Mouse (Mus musculus): ENCODE results near the gene Ube4a. TPM values are rescaled to one million over a fixed set of nuclear protein-coding genes. Genes with fewer than 3 reads are reported as not detected.

Ube4a gene
- polyA plus RNA-seq (2012; fragmentation: generic; extraction: Trizol): 13.7 TPM
- long read RNA-seq, experiment 1, partial matches to known transcripts: 3 of 12 reads
- long read RNA-seq, experiment 1, other reads (novel, unspliced or antisense): 8 of 12 reads
- long read RNA-seq, experiment 2, partial matches to known transcripts: 17 of 31 reads
- long read RNA-seq, experiment 2, other reads (novel, unspliced or antisense): 13 of 31 reads

- Histone ChIP-seq H3K79me2 (ENCODE audit: control insufficient read depth, insufficient read depth) (peaks cover 33% of the 10 kb centered on the region), H3K79me3 (ENCODE audit: low read depth) (peaks cover 14% of the 10 kb centered on the region), H3K4me3 (ENCODE audit: insufficient read depth, poor library complexity, severe bottlenecking) (peak within 1 kb of the TSS; percentile 72), H3ac (ENCODE audit: control insufficient read depth, insufficient read length, low read depth) (peak within 1 kb of the TSS; percentile 36), H3K27me3 (ENCODE audit: control insufficient read depth, insufficient read depth, insufficient read length) (peaks cover under 1% of the 10 kb centered on the region), H3K36me3 (ENCODE audit: control insufficient read depth, insufficient read depth) (peaks cover 15% of the 10 kb centered on the region)
- TF ChIP-seq MYOG (IDR thresholded peaks at IDR 0.05; ENCODE audit: control insufficient read depth, extremely low read depth, insufficient read length): no peak
- TF ChIP-seq MAX (IDR thresholded peaks at IDR 0.05): no peak
- TF ChIP-seq FOSL1 (IDR thresholded peaks at IDR 0.05; ENCODE audit: insufficient read depth, low read length, poor library complexity, severe bottlenecking): no peak
- no peak for TF ChIP-seq MYOD1 (IDR thresholded peaks at IDR 0.05; ENCODE audit: control insufficient read depth, insufficient read length, low read depth)
- TF ChIP-seq CTCF (IDR thresholded peaks at IDR 0.05; ENCODE audit: control insufficient read depth, insufficient read depth, insufficient read length): no peak
- TF ChIP-seq USF1 (IDR thresholded peaks at IDR 0.05; ENCODE audit: low read depth): no peak
Observed at GRCm38 (mm10) chr9:44965126-44965832, at the start of gene Ube4a. TSS of gene Ube4a (minus strand) at chr9:44965600.

GRCm38 (mm10) chr9:45014879-45015278 is 49.5 kb upstream of the Ube4a start:
- Histone ChIP-seq H3K79me2 (ENCODE audit: control insufficient read depth, insufficient read depth) (no peaks in the 10 kb centered on the region), H3K36me3 (ENCODE audit: control insufficient read depth, insufficient read depth) (no peaks in the 10 kb centered on the region), H3K4me3 (ENCODE audit: insufficient read depth, poor library complexity, severe bottlenecking) (no peak overlapping the region), H3K27me3 (ENCODE audit: control insufficient read depth, insufficient read depth, insufficient read length) (peaks cover 9% of the 10 kb centered on the region), H3ac (ENCODE audit: control insufficient read depth, insufficient read length, low read depth) (no peak overlapping the region), H3K79me3 (ENCODE audit: low read depth) (no peaks in the 10 kb centered on the region)
- no peak for TF ChIP-seq CEBPB (IDR thresholded peaks at IDR 0.05; ENCODE audit: low read depth)

- Histone ChIP-seq H3K27me3 (ENCODE audit: control insufficient read depth, insufficient read depth, insufficient read length) (peaks cover 35% of the 10 kb centered on the region), H3K79me3 (ENCODE audit: low read depth) (no peaks in the 10 kb centered on the region), H3ac (ENCODE audit: control insufficient read depth, insufficient read length, low read depth) (no peak overlapping the region), H3K4me3 (ENCODE audit: insufficient read depth, poor library complexity, severe bottlenecking) (no peak overlapping the region), H3K36me3 (ENCODE audit: control insufficient read depth, insufficient read depth) (no peaks in the 10 kb centered on the region), H3K79me2 (ENCODE audit: control insufficient read depth, insufficient read depth) (no peaks in the 10 kb centered on the region)
- no peak for TF ChIP-seq FOSL1 (IDR thresholded peaks at IDR 0.05; ENCODE audit: insufficient read depth, low read length, poor library complexity, severe bottlenecking)
- no peak for TF ChIP-seq CTCF (IDR thresholded peaks at IDR 0.05; ENCODE audit: control insufficient read depth, insufficient read depth, insufficient read length)
- TF ChIP-seq MYOD1 (IDR thresholded peaks at IDR 0.05; ENCODE audit: control insufficient read depth, insufficient read length, low read depth): no peak
- TF ChIP-seq CEBPB (IDR thresholded peaks at IDR 0.05; ENCODE audit: low read depth): no peak
- TF ChIP-seq USF1 (IDR thresholded peaks at IDR 0.05; ENCODE audit: low read depth): no peak
Observed at GRCm38 (mm10) chr9:45011291-45011690, 45.9 kb upstream of the Ube4a start.

GRCm38 (mm10) chr9:45010461-45010860 is 45.1 kb upstream of the Ube4a start:
- H3K4me3 ChIP-seq (ENCODE audit: insufficient read depth, poor library complexity, severe bottlenecking): no peak overlapping the region
- peaks cover 35% of the 10 kb centered on the region for H3K27me3 ChIP-seq (ENCODE audit: control insufficient read depth, insufficient read depth, insufficient read length)
- H3K36me3 ChIP-seq (ENCODE audit: control insufficient read depth, insufficient read depth): no peaks in the 10 kb centered on the region
- H3K79me3 ChIP-seq (ENCODE audit: low read depth): no peaks in the 10 kb centered on the region
- no peaks in the 10 kb centered on the region for H3K79me2 ChIP-seq (ENCODE audit: control insufficient read depth, insufficient read depth)
- no peak overlapping the region for H3ac ChIP-seq (ENCODE audit: control insufficient read depth, insufficient read length, low read depth)
- no peak for TF ChIP-seq CEBPB (IDR thresholded peaks at IDR 0.05; ENCODE audit: low read depth)
- no peak for TF ChIP-seq CTCF (IDR thresholded peaks at IDR 0.05; ENCODE audit: control insufficient read depth, insufficient read depth, insufficient read length)
- TF ChIP-seq MAX (IDR thresholded peaks at IDR 0.05): no peak
- TF ChIP-seq MYOG (IDR thresholded peaks at IDR 0.05; ENCODE audit: control insufficient read depth, extremely low read depth, insufficient read length): no peak

- Histone ChIP-seq H3K36me3 (ENCODE audit: control insufficient read depth, insufficient read depth) (no peaks in the 10 kb centered on the region), H3K79me2 (ENCODE audit: control insufficient read depth, insufficient read depth) (no peaks in the 10 kb centered on the region), H3ac (ENCODE audit: control insufficient read depth, insufficient read length, low read depth) (no peak within 1 kb of the TSS), H3K4me3 (ENCODE audit: insufficient read depth, poor library complexity, severe bottlenecking) (no peak within 1 kb of the TSS), H3K79me3 (ENCODE audit: low read depth) (no peaks in the 10 kb centered on the region), H3K27me3 (ENCODE audit: control insufficient read depth, insufficient read depth, insufficient read length) (peaks cover 38% of the 10 kb centered on the region)
- TF ChIP-seq CEBPB (IDR thresholded peaks at IDR 0.05; ENCODE audit: low read depth) (no peak), USF1 (IDR thresholded peaks at IDR 0.05; ENCODE audit: low read depth) (no peak), MAX (IDR thresholded peaks at IDR 0.05) (no peak), MYOD1 (IDR thresholded peaks at IDR 0.05; ENCODE audit: control insufficient read depth, insufficient read length, low read depth) (no peak), FOSL1 (IDR thresholded peaks at IDR 0.05; ENCODE audit: insufficient read depth, low read length, poor library complexity, severe bottlenecking) (no peak), MYOG (IDR thresholded peaks at IDR 0.05; ENCODE audit: control insufficient read depth, extremely low read depth, insufficient read length) (no peak), CTCF (IDR thresholded peaks at IDR 0.05; ENCODE audit: control insufficient read depth, insufficient read depth, insufficient read length) (no peak)
Observed at GRCm38 (mm10) chr9:45009180-45010078, 44.0 kb upstream of the Ube4a start, which contains the start of gene Cd3e. TSS of gene Cd3e (minus strand) at chr9:45009627.
